In the genomic region with DNA sequence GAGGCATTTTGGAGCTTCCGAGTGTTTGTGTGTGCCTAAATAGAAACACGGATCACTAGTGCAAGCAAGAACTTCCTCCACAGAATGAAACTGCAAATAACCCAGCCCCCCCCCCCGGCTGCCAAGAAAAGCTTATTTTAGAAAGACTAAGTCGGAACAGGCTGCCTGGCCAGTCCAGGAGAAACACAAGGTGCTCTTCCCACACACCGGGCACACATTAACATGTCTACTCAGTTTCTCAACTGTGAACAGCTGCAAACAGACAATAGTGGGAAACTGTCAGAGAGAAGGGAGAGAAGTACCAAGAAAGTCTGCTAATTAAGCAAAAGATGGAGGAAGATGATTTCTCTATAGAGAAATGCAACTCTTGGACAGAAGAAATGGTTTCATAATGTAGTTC, we compare ENCODE assay signal across 18 mouse cellular contexts.
DNase-seq lines count a peak whose midpoint lies in the region; ATAC-seq lines count a peak whose summit lies in the region.
"Had no signal": no experiment of that assay in that cellular context is flagged by ENCODE, and none has a peak within 500 bp of the region (broad histone marks: within the 10 kb centered on the region; RNA-seq: fewer than 3 reads in every experiment).

No protein-coding gene starts in this region.

- ATAC-seq in heart, embryonic 15.5 days (replicated peaks; ENCODE audit: insufficient number of reproducible peaks, insufficient read depth, low FRiP score, low read depth), result no peak
- ATAC-seq: forebrain, embryonic 13.5 days; inflammation-experienced regulatory T-cells, adult 6 months; midbrain, embryonic 13.5 days had no signal

- no peak overlapping the region for H3K27ac ChIP-seq in heart, embryonic 15.5 days
- H3K27ac ChIP-seq: forebrain, embryonic 13.5 days; hindbrain, embryonic 12.5 days; limb, embryonic 13.5 days; liver, embryonic 14.5 days; midbrain, embryonic 13.5 days; neural tube, embryonic 13.5 days had no signal

- H3K9me3 ChIP-seq in heart, embryonic 15.5 days (replicated peaks), result no peaks in the 10 kb centered on the region

- H3K4me1 ChIP-seq in heart, embryonic 15.5 days (replicated peaks), result no peaks in the 10 kb centered on the region
- H3K4me1 ChIP-seq: forebrain, embryonic 13.5 days; hindbrain, embryonic 12.5 days; limb, embryonic 13.5 days; midbrain, embryonic 13.5 days; neural tube, embryonic 13.5 days had no signal

- 39% methylated on average over 5 of the region's 5 CpGs for WGBS in heart, embryonic 15.5 days

- intact Hi-C loops in left cerebral cortex, postnatal 25 days (cut with DNase I), result loop anchor here (1.0 kb wide), 1 partner anchor 140 kb away; no protein-coding TSS in a partner anchor

- no peaks in the 10 kb centered on the region for H3K27me3 ChIP-seq in heart, embryonic 15.5 days
- H3K27me3 ChIP-seq: forebrain, embryonic 13.5 days; hindbrain, embryonic 12.5 days; limb, embryonic 13.5 days; midbrain, embryonic 13.5 days; neural tube, embryonic 13.5 days had no signal

- H3K4me2 ChIP-seq in heart, embryonic 15.5 days, result peak overlapping the region; percentile 18; the same call in 1 of the 2 replicates
- H3K4me2 ChIP-seq: forebrain, embryonic 13.5 days; hindbrain, embryonic 12.5 days; limb, embryonic 13.5 days; midbrain, embryonic 13.5 days; neural tube, embryonic 13.5 days had no signal

- DNase-seq in heart, adult 9 months (ENCODE audit: low spot score in 2 of 2), result no peak
- peak; percentile 27 to 53 for DNase-seq in right cerebral cortex, adult 2 months (ENCODE audit: low spot score in 2 of 2)
- no peak for DNase-seq in right cerebral cortex, postnatal 4 days
- DNase-seq in left cerebral cortex, postnatal 25 days (ENCODE audit: low spot score in 2 of 2), result peak; percentile 31 to 88
- DNase-seq in gastrocnemius, adult 18-20 months (ENCODE audit: low spot score), result no peak
- DNase-seq in lung, adult 18-20 months, result no peak
- DNase-seq: cerebellum, adult 9-10 months; kidney, adult 2 months; kidney, postnatal 25 days; thymus, postnatal 36 days had no signal

- no peak overlapping the region for H3K9ac ChIP-seq in heart, embryonic 15.5 days
- H3K9ac ChIP-seq: forebrain, embryonic 13.5 days; hindbrain, embryonic 12.5 days; limb, embryonic 13.5 days; liver, embryonic 14.5 days; midbrain, embryonic 13.5 days; neural tube, embryonic 13.5 days had no signal

- no peaks in the 10 kb centered on the region for H3K36me3 ChIP-seq in heart, embryonic 15.5 days
- H3K36me3 ChIP-seq: hindbrain, embryonic 12.5 days; limb, embryonic 13.5 days; midbrain, embryonic 13.5 days; neural tube, embryonic 13.5 days had no signal

- no peak overlapping the region for H3K4me3 ChIP-seq in heart, embryonic 15.5 days
- H3K4me3 ChIP-seq: forebrain, embryonic 13.5 days; hindbrain, embryonic 12.5 days; limb, embryonic 13.5 days; midbrain, embryonic 13.5 days; neural tube, embryonic 13.5 days had no signal

Comparison
In these comparisons a context has a peak if more than half of its experiments do, and no peak if none do; other contexts are left out.
1. DNase-seq: peak in right cerebral cortex, adult 2 months (2 of 2) and left cerebral cortex, postnatal 25 days (2 of 2); none in heart, adult 9 months (0 of 2), right cerebral cortex, postnatal 4 days (single experiment), gastrocnemius, adult 18-20 months (single experiment) and lung, adult 18-20 months (0 of 2).